ENCODE assay signal across 35 mouse cellular contexts in the genomic region with DNA sequence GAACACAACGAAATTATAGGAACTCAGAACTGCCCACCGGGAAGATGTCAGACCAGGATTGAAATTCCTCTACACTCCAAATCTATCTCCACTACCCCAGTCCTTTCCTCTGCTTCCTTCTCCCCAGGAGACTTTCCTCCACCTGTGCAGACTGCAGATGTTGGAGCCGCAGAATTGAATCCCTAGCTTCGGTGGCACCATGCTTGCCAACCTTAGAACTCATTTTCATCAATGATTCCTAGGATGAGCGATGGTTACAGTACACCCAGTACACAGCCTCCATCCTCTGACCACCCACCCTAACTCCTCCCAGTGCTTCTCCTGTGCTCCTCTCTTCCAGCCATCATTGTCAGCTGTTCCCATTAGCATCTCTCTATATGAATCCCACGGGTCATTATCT.
"Had no signal": no experiment of that assay in that cellular context is flagged by ENCODE, and none has a peak within 500 bp of the region (broad histone marks: within the 10 kb centered on the region; RNA-seq: fewer than 3 reads in every experiment).

No protein-coding gene starts in this region.

- H3K9me3 ChIP-seq: heart, embryonic 10.5 days; heart, embryonic 12.5 days; heart, embryonic 13.5 days; heart, embryonic 15.5 days; hindbrain, embryonic 10.5 days; hindbrain, embryonic 12.5 days; hindbrain, embryonic 13.5 days; hindbrain, embryonic 15.5 days; intestine, embryonic 15.5 days; kidney, embryonic 15.5 days had no signal

- H3K27ac ChIP-seq: heart, embryonic 10.5 days; heart, embryonic 13.5 days; heart, embryonic 15.5 days; hindbrain, embryonic 10.5 days; hindbrain, embryonic 12.5 days; hindbrain, embryonic 13.5 days; hindbrain, embryonic 14.5 days; hindbrain, embryonic 15.5 days; hindbrain, postnatal 0 days; intestine, embryonic 15.5 days; kidney, embryonic 15.5 days; kidney, postnatal 0 days; layer of hippocampus, adult 2 months had no signal

- H3K9ac ChIP-seq: heart, embryonic 12.5 days; heart, embryonic 13.5 days; heart, embryonic 15.5 days; hindbrain, embryonic 12.5 days; hindbrain, embryonic 13.5 days; hindbrain, embryonic 14.5 days; hindbrain, embryonic 15.5 days; intestine, embryonic 15.5 days; kidney, embryonic 15.5 days had no signal

- H3K4me2 ChIP-seq: heart, embryonic 11.5 days; heart, embryonic 12.5 days; heart, embryonic 13.5 days; heart, embryonic 15.5 days; hindbrain, embryonic 12.5 days; hindbrain, embryonic 13.5 days; hindbrain, embryonic 14.5 days; hindbrain, embryonic 15.5 days; intestine, embryonic 15.5 days; kidney, embryonic 15.5 days had no signal

- DNase-seq: heart, postnatal 10 days; heart, postnatal 14 days; heart, postnatal 36 days; heart, postnatal 4 days; kidney, adult 11 months; kidney, adult 18-20 months; kidney, adult 2 months; kidney, adult 8-10 months; kidney, adult 9 months; kidney, postnatal 10 days; kidney, postnatal 14 days; kidney, postnatal 25 days; kidney, postnatal 36 days; kidney, postnatal 4 days; layer of hippocampus, adult 9-11 months; layer of hippocampus, postnatal 36 days had no signal

- H3K27me3 ChIP-seq: heart, embryonic 12.5 days; heart, embryonic 15.5 days; hindbrain, embryonic 12.5 days; hindbrain, embryonic 15.5 days; intestine, embryonic 15.5 days; kidney, embryonic 15.5 days had no signal

- H3K36me3 ChIP-seq: heart, embryonic 10.5 days; heart, embryonic 12.5 days; heart, embryonic 13.5 days; heart, embryonic 15.5 days; hindbrain, embryonic 10.5 days; hindbrain, embryonic 12.5 days; hindbrain, embryonic 13.5 days; hindbrain, embryonic 15.5 days; intestine, embryonic 15.5 days; kidney, embryonic 15.5 days had no signal

- H3K4me3 ChIP-seq: heart, embryonic 10.5 days; heart, embryonic 12.5 days; heart, embryonic 13.5 days; heart, embryonic 15.5 days; hindbrain, embryonic 10.5 days; hindbrain, embryonic 12.5 days; hindbrain, embryonic 13.5 days; hindbrain, embryonic 15.5 days; intestine, embryonic 15.5 days; kidney, embryonic 15.5 days; layer of hippocampus, adult 2 months had no signal

- ATAC-seq: hindbrain, embryonic 16.5 days; hindbrain, postnatal 0 days; inflammation-experienced regulatory T-cells, adult 6 months; intestine, embryonic 15.5 days; intestine, embryonic 16.5 days; intestine, postnatal 0 days had no signal

- H3K4me1 ChIP-seq: hindbrain, embryonic 15.5 days; intestine, embryonic 15.5 days had no signal
